Mouse (Mus musculus) embryonic facial prominence, embryonic 11.5 days (tissue): ENCODE results near the gene Gpr119. TPM values are rescaled to one million over a fixed set of nuclear protein-coding genes. Genes with fewer than 3 reads are reported as not detected.

Experiments
- ATAC-seq: fragments of 200-750 bp; cut with Nextera tagmentation; replicated peaks from 2 replicates; pipeline ENCODE4 v1.8.0; 2017; ENCODE audit warnings: low read depth; ENCODE audit not compliant: insufficient number of reproducible peaks, low FRiP score, low TSS enrichment
- DNase-seq: peaks from one replicate; pipeline ENCODE4 v3.0.0-alpha.2; 2015; ENCODE audit warnings: low spot score
- H3K27ac ChIP-seq: fragments of 300-500 bp; sonication (generic); replicated peaks from 2 replicates; pipeline ENCODE4 v1.5.1; 2014; ENCODE audit warnings: mild to moderate bottlenecking, low read depth, low read length, control low read depth
- H3K27me3 ChIP-seq: fragments of 300-500 bp; sonication (generic); 2 replicates; pipeline ENCODE4 v1.6.1; 2014; ENCODE audit warnings: mild to moderate bottlenecking, low read length, moderate library complexity, mixed read lengths; ENCODE audit not compliant: control insufficient read depth, insufficient read depth
- H3K36me3 ChIP-seq: fragments of 300-500 bp; sonication (generic); replicated peaks from 2 replicates; pipeline ENCODE4 v1.6.1; 2014; ENCODE audit warnings: low read depth, mild to moderate bottlenecking, low read length, moderate library complexity, mixed read lengths; ENCODE audit not compliant: control insufficient read depth, insufficient read depth
- H3K4me1 ChIP-seq: fragments of 300-500 bp; sonication (generic); 2 replicates; pipeline ENCODE4 v1.6.1; 2014; ENCODE audit warnings: low read length, mixed read lengths; ENCODE audit not compliant: control insufficient read depth, insufficient read depth
- H3K4me2 ChIP-seq: fragments of 300-500 bp; sonication (generic); 2 replicates; pipeline ENCODE4 v1.6.1; 2014; ENCODE audit warnings: low read depth, mild to moderate bottlenecking, control low read depth, low read length, moderate library complexity
- H3K4me3 ChIP-seq: fragments of 300-500 bp; sonication (generic); 2 replicates; pipeline ENCODE4 v1.5.1; 2014; ENCODE audit warnings: low read depth, low read length, control low read depth
- H3K9ac ChIP-seq: fragments of 300-500 bp; sonication (generic); replicated peaks from 2 replicates; pipeline ENCODE4 v1.6.1; 2014; ENCODE audit warnings: mild to moderate bottlenecking, control low read depth, low read length
- H3K9me3 ChIP-seq: fragments of 300-500 bp; sonication (generic); replicated peaks from 2 replicates; pipeline ENCODE4 v1.6.1; 2016; ENCODE audit warnings: mild to moderate bottlenecking, low read length, inconsistent platforms, mixed read lengths; ENCODE audit not compliant: control insufficient read depth
- WGBS: fragments of 180-500 bp; shearing (Covaris S2); extraction: QIAGEN DNeasy Blood & Tissue Kit; methylation state at CpG from one replicate; pipeline ENCODE4 v1.1.7; 2014; 5-methylcytosine and 5-hydroxymethylcytosine counted together
- polyA plus RNA-seq: library from polyadenylated mRNA; unstranded; fragments of >200 nt; fragmentation: Nextera tagmentation; extraction: Ambion mirVana; gene quantifications from 2 replicates; pipeline ENCODE4 v1.2.1, GENCODE M21; 2014

Gpr119 gene
- polyA plus RNA-seq, 1 experiment from 2014 or later = not detected

- no peak for DNase-seq
- H3K4me1 ChIP-seq = no peaks in the 10 kb centered on the region
- no peak overlapping the region for H3K4me3 ChIP-seq
- H3K27me3 ChIP-seq = no peaks in the 10 kb centered on the region
- H3K36me3 ChIP-seq = no peaks in the 10 kb centered on the region
- no peak for ATAC-seq
- WGBS = 58% methylated on average over 3 of the region's 3 CpGs
- H3K4me2 ChIP-seq = no peak overlapping the region
- H3K9me3 ChIP-seq = no peaks in the 10 kb centered on the region
- no peak overlapping the region for H3K27ac ChIP-seq
- no peak overlapping the region for H3K9ac ChIP-seq
Observed at GRCm38 (mm10) chrX:48669588-48669987, 4.7 kb downstream of the Gpr119 start.

DNA sequence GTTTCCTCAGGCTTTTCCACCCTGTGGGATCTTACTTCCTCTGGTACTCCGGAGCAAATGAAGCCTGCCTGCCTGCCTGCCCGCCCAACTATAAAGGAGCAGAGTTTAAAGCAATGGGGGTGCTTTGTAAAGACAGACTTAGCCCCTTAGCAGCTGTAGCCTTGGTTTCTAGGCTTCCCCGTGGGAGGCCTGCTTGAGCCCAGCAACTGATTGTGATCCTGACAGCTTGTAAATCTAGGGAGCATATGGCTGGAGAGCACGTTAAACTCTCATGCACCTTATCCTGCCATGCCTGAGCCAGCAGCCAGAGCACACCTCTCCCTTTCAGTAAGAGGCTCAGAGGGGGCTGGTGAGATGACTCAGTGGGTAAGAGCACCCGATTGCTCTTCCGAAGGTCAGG is 7.5 kb downstream of the Gpr119 start:
- ATAC-seq (no peak), DNase-seq (no peak)
- Histone ChIP-seq H3K4me2 (no peak overlapping the region), H3K36me3 (no peaks in the 10 kb centered on the region), H3K9me3 (no peaks in the 10 kb centered on the region), H3K4me1 (no peaks in the 10 kb centered on the region), H3K27ac (no peak overlapping the region), H3K4me3 (no peak overlapping the region), H3K9ac (no peak overlapping the region), H3K27me3 (no peaks in the 10 kb centered on the region)
- 40% methylated on average over 6 of the region's 6 CpGs for WGBS

DNA sequence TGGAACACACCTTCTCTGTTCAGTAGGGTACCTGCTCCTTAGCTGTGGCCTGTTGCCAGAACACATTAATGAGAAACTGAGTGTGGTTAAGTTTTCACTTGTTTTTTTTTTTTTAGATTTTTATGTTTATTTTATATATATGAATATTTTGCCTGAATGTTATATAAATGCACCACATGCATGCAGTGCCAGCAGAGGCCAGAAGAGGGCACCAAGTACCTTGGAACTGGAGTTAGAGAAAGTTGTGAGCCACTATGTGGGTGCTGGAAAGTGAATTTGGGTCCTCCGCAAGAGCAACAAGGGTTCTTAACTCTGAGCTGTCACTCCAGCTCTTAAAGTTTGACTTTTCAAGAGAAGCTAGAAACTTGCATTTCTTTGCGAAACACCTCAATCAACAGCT is 30.2 kb downstream of the Gpr119 start:
- ATAC-seq (no peak), DNase-seq (peak; percentile 9)
- H3K4me3 ChIP-seq = no peak overlapping the region
- no peaks in the 10 kb centered on the region for H3K9me3 ChIP-seq
- no peaks in the 10 kb centered on the region for H3K4me1 ChIP-seq
- no peak overlapping the region for H3K27ac ChIP-seq
- no peak overlapping the region for H3K4me2 ChIP-seq
- H3K27me3 ChIP-seq = no peaks in the 10 kb centered on the region
- no peaks in the 10 kb centered on the region for H3K36me3 ChIP-seq
- H3K9ac ChIP-seq = no peak overlapping the region
- WGBS = 90% methylated on average over 2 of the region's 2 CpGs

DNA sequence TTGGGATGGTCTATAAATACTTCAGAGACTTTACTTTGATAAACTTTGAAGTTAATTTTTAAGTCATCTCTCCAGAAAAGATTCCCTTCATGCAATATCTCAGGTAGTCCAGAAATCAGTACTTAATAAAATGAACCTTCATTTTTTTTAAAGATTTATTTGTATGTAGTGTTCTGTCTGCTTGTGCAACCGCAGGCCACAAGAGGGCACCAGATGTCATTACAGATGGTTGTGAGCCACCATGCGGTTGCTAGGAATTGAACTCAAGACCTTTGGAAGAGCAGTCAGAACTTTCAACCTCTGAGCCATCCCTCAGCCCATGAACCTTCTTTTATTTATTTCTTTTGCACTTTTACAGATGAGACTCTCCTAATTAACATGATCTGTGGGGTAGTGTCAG is 37.2 kb downstream of the Gpr119 start:
- ATAC-seq = no peak
- H3K4me3 ChIP-seq = no peak overlapping the region
- WGBS = 68% methylated on average over 2 of the region's 2 CpGs

DNA sequence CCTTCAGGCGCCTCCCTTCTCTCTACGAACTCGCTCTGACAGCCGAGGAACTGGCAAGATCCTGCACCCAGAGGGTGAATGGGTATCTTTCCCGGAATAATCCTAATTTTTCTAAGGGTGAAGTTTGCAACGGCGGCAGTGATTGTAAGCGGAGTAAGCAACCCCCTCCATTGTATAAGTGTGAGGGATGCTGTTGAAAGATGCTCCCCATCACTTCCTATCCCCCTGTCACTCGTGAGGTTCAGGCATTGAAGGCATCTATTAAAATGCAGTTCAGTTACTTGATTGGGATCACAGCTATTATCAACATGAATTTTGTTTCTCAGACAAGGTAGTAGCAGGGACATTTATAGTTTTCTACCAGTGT is 50.2 kb downstream of the Gpr119 start:
- 32% methylated on average over 9 of the region's 9 CpGs for WGBS
- Histone ChIP-seq H3K9ac (peak overlapping the region; percentile 52), H3K4me2 (peak overlapping the region; percentile 40), H3K4me1 (no peaks in the 10 kb centered on the region), H3K27ac (no peak overlapping the region), H3K9me3 (no peaks in the 10 kb centered on the region), H3K36me3 (no peaks in the 10 kb centered on the region), H3K27me3 (no peaks in the 10 kb centered on the region), H3K4me3 (peak overlapping the region; percentile 55)
- DNase-seq (no peak), ATAC-seq (no peak; the same call in 1 of the 2 replicates)

More for the DNA sequence above, 37.2 kb downstream of the Gpr119 start:
- Histone ChIP-seq H3K36me3 (no peaks in the 10 kb centered on the region), H3K4me1 (no peaks in the 10 kb centered on the region), H3K9ac (no peak overlapping the region), H3K4me2 (no peak overlapping the region), H3K27me3 (no peaks in the 10 kb centered on the region), H3K27ac (no peak overlapping the region), H3K9me3 (no peaks in the 10 kb centered on the region)
- DNase-seq = peak; percentile 0

DNA sequence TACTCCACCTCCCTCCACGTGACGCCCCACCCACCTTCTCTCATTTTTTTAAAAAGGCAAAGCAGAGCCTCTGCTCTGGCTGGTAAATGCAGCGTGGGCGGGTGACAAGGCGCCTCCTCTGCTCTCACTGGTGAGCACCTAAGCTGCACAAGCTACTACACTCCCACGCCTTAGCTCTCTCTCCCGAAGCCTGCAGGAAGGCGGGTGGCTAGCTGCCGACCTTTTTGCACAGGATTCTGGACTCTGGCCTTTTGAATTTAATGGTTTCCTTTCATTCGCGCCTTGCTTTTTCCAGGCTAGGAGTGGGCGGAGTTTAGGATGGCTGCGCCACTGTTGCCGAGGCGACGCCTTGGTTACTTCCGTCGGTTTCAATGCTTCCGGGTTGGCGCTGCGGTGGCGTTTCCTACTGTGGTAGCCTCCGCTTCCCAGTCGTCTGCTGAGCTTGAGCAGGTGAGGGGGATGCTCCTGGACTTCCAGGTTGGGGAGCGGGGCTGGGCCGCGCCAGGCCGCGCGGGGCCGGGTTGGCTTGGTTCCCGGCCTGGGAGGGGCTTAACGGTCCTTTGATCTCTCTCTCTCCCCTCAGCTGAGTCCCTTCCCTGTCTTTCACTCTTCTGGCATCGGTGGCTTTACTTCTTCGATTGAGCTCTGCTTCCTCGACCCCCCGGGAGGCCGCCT is 50.8 kb downstream of the Gpr119 start, which contains the start of gene Slc25a14:
TSS of gene Slc25a14 (plus strand) at position 35 of the 675 bp plus-strand sequence.
- ATAC-seq (peak; percentile 98), DNase-seq (peak; percentile 85)
- Histone ChIP-seq H3K27me3 (no peaks in the 10 kb centered on the region), H3K4me2 (peak within 1 kb of the TSS; percentile 40), H3K9ac (peak within 1 kb of the TSS; percentile 52), H3K4me3 (peak within 1 kb of the TSS; percentile 55), H3K4me1 (no peaks in the 10 kb centered on the region), H3K36me3 (no peaks in the 10 kb centered on the region), H3K27ac (no peak within 1 kb of the TSS; the same call in 1 of the 2 replicates), H3K9me3 (no peaks in the 10 kb centered on the region)
- 18% methylated on average over 38 of the region's 38 CpGs for WGBS

GRCm38 (mm10) chrX:48623049-48623378 is 51.3 kb downstream of the Gpr119 start:
- peak; percentile 37; the same call in 1 of the 2 replicates for ATAC-seq
- no peak overlapping the region; the same call in 1 of the 2 replicates for H3K27ac ChIP-seq
- H3K4me2 ChIP-seq = peak overlapping the region; percentile 40; the same call in 1 of the 2 replicates
- no peaks in the 10 kb centered on the region for H3K36me3 ChIP-seq
- H3K9me3 ChIP-seq = no peaks in the 10 kb centered on the region
- H3K9ac ChIP-seq = peak overlapping the region; percentile 52; the same call in 1 of the 2 replicates
- peak overlapping the region; percentile 55 for H3K4me3 ChIP-seq
- WGBS = 22% methylated on average over 4 of the region's 4 CpGs
- no peaks in the 10 kb centered on the region for H3K27me3 ChIP-seq
- H3K4me1 ChIP-seq = no peaks in the 10 kb centered on the region
- no peak for DNase-seq
